Mouse (Mus musculus) embryonic facial prominence, embryonic 14.5 days (tissue): ENCODE data around the gene Limk1. TPM values are rescaled to one million over a fixed set of nuclear protein-coding genes. Genes with fewer than 3 reads are reported as not detected.
"Not testable (repeated sequence)": the region's sequence is repeated elsewhere in the genome, so short reads cannot be mapped to it uniquely, and the experiment has no call there.

ENCODE experiments used
- ATAC-seq: fragments of 200-750 bp; cut with Nextera tagmentation; 2 replicates; pipeline ENCODE4 v1.8.0; 2017; ENCODE audit warnings: low read depth, moderate number of reproducible peaks, moderate TSS enrichment
- DNase-seq: peaks from one replicate; pipeline ENCODE4 v3.0.0-alpha.2; 2015; ENCODE audit warnings: low spot score
- H3K27ac ChIP-seq: fragments of 300-500 bp; sonication (generic); replicated peaks from 2 replicates; pipeline ENCODE4 v1.5.1; 2014; ENCODE audit warnings: low read depth, mild to moderate bottlenecking, low read length, moderate library complexity
- H3K27me3 ChIP-seq: fragments of 300-500 bp; sonication (generic); replicated peaks from 2 replicates; pipeline ENCODE4 v1.6.1; 2014; ENCODE audit warnings: low read length; ENCODE audit not compliant: control insufficient read depth, insufficient read depth
- H3K36me3 ChIP-seq: fragments of 300-500 bp; sonication (generic); 2 replicates; pipeline ENCODE4 v1.6.1; 2014; ENCODE audit warnings: low read length, mixed read lengths; ENCODE audit not compliant: control insufficient read depth, insufficient read depth
- H3K4me1 ChIP-seq: fragments of 300-500 bp; sonication (generic); 2 replicates; pipeline ENCODE4 v1.6.1; 2014; ENCODE audit warnings: antibody characterized with exemption, low read length; ENCODE audit not compliant: control insufficient read depth, insufficient read depth
- H3K4me2 ChIP-seq: fragments of 300-500 bp; sonication (generic); 2 replicates; pipeline ENCODE4 v1.6.1; 2014; ENCODE audit warnings: low read depth, mild to moderate bottlenecking, low read length, moderate library complexity, mixed read lengths
- H3K4me3 ChIP-seq: fragments of 300-500 bp; sonication (generic); 2 replicates; pipeline ENCODE4 v1.5.1; 2014; ENCODE audit warnings: low read depth, mild to moderate bottlenecking, low read length
- H3K9ac ChIP-seq: fragments of 300-500 bp; sonication (generic); 2 replicates; pipeline ENCODE4 v1.6.1; 2014; ENCODE audit warnings: low read depth, mild to moderate bottlenecking, low read length, moderate library complexity, mixed read lengths
- H3K9me3 ChIP-seq: fragments of 300-500 bp; sonication (generic); 2 replicates; pipeline ENCODE4 v1.6.1; 2016; ENCODE audit warnings: low read length; ENCODE audit not compliant: control insufficient read depth
- WGBS: fragments of 180-500 bp; shearing (Covaris S2); extraction: QIAGEN DNeasy Blood & Tissue Kit; methylation state at CpG from one replicate; pipeline ENCODE4 v1.1.7; 2014; 5-methylcytosine and 5-hydroxymethylcytosine counted together
- polyA plus RNA-seq: library from polyadenylated mRNA; unstranded; fragments of >200 nt; fragmentation: Nextera tagmentation; extraction: Ambion mirVana; gene quantifications from 2 replicates; pipeline ENCODE4 v1.2.1, GENCODE M21; 2014

Gene Limk1
- polyA plus RNA-seq, 1 experiment from 2014 or later, result 6.2 TPM

DNA sequence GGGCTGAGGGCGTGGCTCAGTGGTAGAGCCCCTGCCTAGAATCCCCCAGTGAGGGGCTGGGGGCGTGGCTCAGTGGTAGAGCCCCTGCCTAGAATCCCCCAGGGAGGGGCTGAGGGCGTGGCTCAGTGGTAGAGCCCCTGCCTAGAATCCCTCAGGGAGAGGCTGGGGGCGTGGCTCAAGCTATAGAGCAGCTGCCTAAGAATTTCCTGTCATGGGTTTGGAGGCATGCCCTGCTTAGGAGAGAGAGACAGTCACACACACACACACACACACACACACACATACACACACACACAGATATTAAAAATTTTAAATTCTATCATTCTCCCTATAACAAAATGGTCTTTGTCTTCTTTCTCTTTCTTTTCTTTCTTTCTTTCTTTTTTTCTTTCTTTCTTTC, 39.4 kb downstream of the Limk1 start:
- H3K9me3 ChIP-seq, H3K27ac ChIP-seq, ATAC-seq, H3K4me1 ChIP-seq, H3K4me3 ChIP-seq, H3K9ac ChIP-seq, H3K27me3 ChIP-seq, H3K4me2 ChIP-seq, H3K36me3 ChIP-seq: not testable (repeated sequence)
- peak; percentile 57 for DNase-seq
- 72% methylated on average over 2 of the region's 4 CpGs for WGBS

GRCm38 (mm10) chr5:134647394-134647793, 41.0 kb downstream of the Limk1 start:
- Histone ChIP-seq H3K9ac (no peak overlapping the region), H3K27ac (no peak overlapping the region), H3K27me3 (no peaks in the 10 kb centered on the region), H3K4me3 (no peak overlapping the region), H3K9me3 (no peaks in the 10 kb centered on the region), H3K36me3 (no peaks in the 10 kb centered on the region), H3K4me2 (no peak overlapping the region), H3K4me1 (no peaks in the 10 kb centered on the region)
- DNase-seq (no peak), ATAC-seq (no peak)
- WGBS, result 83% methylated on average over 2 of the region's 2 CpGs

DNA sequence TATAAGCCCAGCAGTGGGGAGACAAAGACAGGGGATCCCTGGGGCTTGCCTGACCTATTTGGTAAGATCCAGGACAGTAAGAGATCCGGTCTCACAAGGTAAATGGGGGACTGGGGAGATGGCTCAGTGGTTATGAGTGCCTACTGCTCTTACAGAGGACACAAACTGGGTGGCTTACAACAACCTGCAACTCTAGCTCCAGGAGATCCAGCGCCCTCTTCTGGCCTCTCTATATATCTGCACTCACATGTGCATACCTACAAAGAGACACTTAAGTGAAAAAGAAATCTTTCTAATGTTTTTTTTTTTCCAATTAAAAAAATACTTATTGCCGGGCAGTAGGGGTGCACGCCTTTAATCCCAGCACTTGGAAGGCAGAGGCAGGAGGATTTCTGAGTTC, 41.9 kb downstream of the Limk1 start:
- Histone ChIP-seq H3K9ac (no peak overlapping the region), H3K36me3 (no peaks in the 10 kb centered on the region), H3K27me3 (no peaks in the 10 kb centered on the region), H3K4me3 (no peak overlapping the region), H3K4me1 (no peaks in the 10 kb centered on the region), H3K4me2 (no peak overlapping the region), H3K9me3 (no peaks in the 10 kb centered on the region), H3K27ac (no peak overlapping the region)
- no peak for DNase-seq
- ATAC-seq, result no peak
- WGBS, result 73% methylated on average over 4 of the region's 4 CpGs

DNA sequence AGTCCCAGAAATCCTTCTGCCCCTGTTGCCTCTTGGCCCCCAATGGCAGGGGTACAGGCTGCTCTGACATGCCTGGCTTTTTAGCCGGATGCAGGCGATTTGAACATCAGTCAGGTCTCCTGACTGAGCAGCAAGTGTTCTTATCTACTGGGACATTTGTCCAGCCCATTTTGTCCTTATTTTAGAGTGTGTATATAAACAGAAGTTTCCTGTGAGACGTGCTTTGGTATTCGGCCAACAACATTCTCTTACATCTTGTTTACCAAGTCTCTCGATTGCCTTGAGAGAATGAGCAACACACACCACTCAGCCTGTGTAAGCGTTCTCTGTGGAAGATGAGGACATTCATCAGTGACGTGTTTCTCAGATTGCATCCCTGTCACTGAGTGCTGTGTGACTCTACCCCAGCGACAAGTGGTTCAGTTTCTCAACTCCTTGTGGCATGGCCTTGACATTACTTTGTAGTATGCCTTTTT, 43.7 kb downstream of the Limk1 start:
- ATAC-seq (no peak), DNase-seq (peak; percentile 35)
- no peak overlapping the region for H3K4me2 ChIP-seq
- WGBS, result 56% methylated on average over 8 of the region's 8 CpGs
- H3K9ac ChIP-seq, result no peak overlapping the region
- no peaks in the 10 kb centered on the region for H3K36me3 ChIP-seq
- H3K27ac ChIP-seq, result no peak overlapping the region
- H3K4me3 ChIP-seq, result no peak overlapping the region
- peaks cover 2% of the 10 kb centered on the region; the same call in 1 of the 2 replicates for H3K4me1 ChIP-seq
- no peaks in the 10 kb centered on the region for H3K27me3 ChIP-seq
- no peaks in the 10 kb centered on the region for H3K9me3 ChIP-seq

GRCm38 (mm10) chr5:134644121-134644520, 44.3 kb downstream of the Limk1 start:
- ATAC-seq (no peak), DNase-seq (no peak)
- Histone ChIP-seq H3K4me1 (peaks cover 3% of the 10 kb centered on the region; the same call in 1 of the 2 replicates), H3K36me3 (no peaks in the 10 kb centered on the region), H3K9ac (no peak overlapping the region), H3K9me3 (no peaks in the 10 kb centered on the region), H3K27me3 (no peaks in the 10 kb centered on the region), H3K4me3 (no peak overlapping the region), H3K4me2 (no peak overlapping the region), H3K27ac (no peak overlapping the region)
- WGBS, result 68% methylated on average over 1 of the region's 1 CpGs

GRCm38 (mm10) chr5:134640371-134640770, 48.0 kb downstream of the Limk1 start:
- DNase-seq (no peak), ATAC-seq (no peak)
- Histone ChIP-seq H3K27me3 (no peaks in the 10 kb centered on the region), H3K27ac (no peak overlapping the region), H3K36me3 (peaks cover 14% of the 10 kb centered on the region), H3K9me3 (no peaks in the 10 kb centered on the region), H3K4me2 (no peak overlapping the region), H3K9ac (no peak overlapping the region), H3K4me1 (peaks cover 11% of the 10 kb centered on the region; the same call in 1 of the 2 replicates), H3K4me3 (no peak overlapping the region)
- WGBS, result 82% methylated on average over 3 of the region's 3 CpGs

DNA sequence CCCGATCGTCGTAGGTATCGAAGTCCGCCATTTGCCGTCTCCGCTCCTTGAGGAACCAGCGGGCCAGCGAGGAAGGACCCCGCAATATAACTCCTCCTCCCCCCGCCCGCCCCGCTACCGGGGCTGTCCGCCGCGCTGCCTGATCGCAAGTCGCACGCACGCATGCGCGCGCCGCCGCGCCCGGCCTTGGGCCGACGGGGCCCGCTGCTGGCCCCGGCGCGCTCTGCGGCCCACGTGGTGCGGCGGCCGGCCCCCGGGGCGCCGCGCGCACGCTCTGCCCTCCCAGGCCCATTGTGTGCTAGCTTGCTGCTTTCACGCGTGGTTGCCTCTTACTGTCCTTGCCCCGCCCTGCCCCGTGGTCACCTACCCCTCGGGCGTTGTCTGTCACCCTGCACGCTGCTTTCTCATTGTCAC, 49.1 kb downstream of the Limk1 start, which contains the start of gene Eif4h:
Gene Eif4h, minus strand, starts transcription at position 222 of the 414 bp plus-strand sequence.
- DNase-seq (peak; percentile 97), ATAC-seq (peak; percentile 94)
- H3K9ac ChIP-seq, result peak within 1 kb of the TSS; percentile 99
- H3K27ac ChIP-seq, result peak within 1 kb of the TSS; percentile 96
- H3K9me3 ChIP-seq, result no peaks in the 10 kb centered on the region
- H3K36me3 ChIP-seq, result peaks cover 23% of the 10 kb centered on the region
- peak within 1 kb of the TSS; percentile 97 for H3K4me3 ChIP-seq
- H3K4me1 ChIP-seq, result peaks cover 11% of the 10 kb centered on the region; the same call in 1 of the 2 replicates
- H3K4me2 ChIP-seq, result peak within 1 kb of the TSS; percentile 72
- under 1% methylated on average over 28 of the region's 52 CpGs for WGBS
- no peaks in the 10 kb centered on the region for H3K27me3 ChIP-seq

DNA sequence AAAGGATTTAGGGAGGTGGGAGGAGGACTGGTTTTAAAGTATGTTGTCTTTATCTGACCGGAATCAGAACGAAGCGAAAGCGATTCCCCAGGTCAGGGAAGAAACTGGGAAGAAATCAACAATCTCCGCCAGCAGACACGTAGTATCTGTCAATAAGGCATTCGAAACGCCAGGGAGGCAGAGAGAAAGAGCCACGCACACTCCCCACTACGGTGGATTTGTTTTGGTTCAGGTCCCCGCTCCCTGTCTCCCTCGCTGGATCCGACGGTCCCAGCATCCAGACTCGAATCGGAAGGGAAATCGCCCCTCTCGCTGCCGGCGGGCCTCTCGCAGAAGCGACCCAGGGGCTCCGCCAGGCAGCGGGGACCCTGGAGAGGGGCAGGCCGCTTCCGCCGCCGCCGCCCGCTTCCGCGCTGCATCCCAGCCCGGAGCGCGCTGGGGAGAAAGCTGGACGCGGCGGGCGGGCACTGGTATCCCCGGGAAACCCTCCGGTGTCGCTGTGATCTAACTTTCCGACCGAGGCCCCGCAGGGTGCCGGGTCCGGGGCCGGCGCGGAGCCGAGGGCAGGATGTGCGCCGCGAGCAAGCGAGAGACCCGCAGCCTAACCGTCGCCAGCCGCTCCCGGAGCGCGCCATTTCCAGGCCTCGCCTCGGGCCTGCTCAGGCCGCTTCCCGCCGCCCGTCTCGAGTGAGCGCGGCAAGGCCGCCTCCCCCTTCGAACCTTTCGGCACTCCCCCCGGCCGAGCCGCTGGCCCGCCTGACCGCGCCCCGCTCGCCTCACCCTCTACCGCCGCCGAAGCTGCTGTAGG, 49.7 kb downstream of the Limk1 start:
- H3K9ac ChIP-seq, result peak overlapping the region; percentile 99
- peak overlapping the region; percentile 97 for H3K4me3 ChIP-seq
- ATAC-seq (peak; percentile 77), DNase-seq (no peak)
- peaks cover 11% of the 10 kb centered on the region; the same call in 1 of the 2 replicates for H3K4me1 ChIP-seq
- H3K4me2 ChIP-seq, result peak overlapping the region; percentile 72
- peak overlapping the region; percentile 96 for H3K27ac ChIP-seq
- peaks cover 27% of the 10 kb centered on the region for H3K36me3 ChIP-seq
- whole genome bisulfite sequencing, result under 1% methylated on average over 30 of the region's 85 CpGs
- H3K27me3 ChIP-seq, result no peaks in the 10 kb centered on the region
- no peaks in the 10 kb centered on the region for H3K9me3 ChIP-seq
